Mouse (Mus musculus): ENCODE data around the gene Arl4a.

Gene Arl4a

GRCm38 (mm10) chr12:40008459-40008858 is 29.4 kb downstream of the Arl4a start:
- no peak for DNase-seq (ENCODE audit: low spot score)

- no peak for DNase-seq (ENCODE audit: low spot score)
Measured at GRCm38 (mm10) chr12:40004766-40005165, 33.1 kb downstream of the Arl4a start.

- DNase-seq (ENCODE audit: low spot score), result no peak
Measured at GRCm38 (mm10) chr12:39998853-39999195, 39.0 kb downstream of the Arl4a start.

DNA sequence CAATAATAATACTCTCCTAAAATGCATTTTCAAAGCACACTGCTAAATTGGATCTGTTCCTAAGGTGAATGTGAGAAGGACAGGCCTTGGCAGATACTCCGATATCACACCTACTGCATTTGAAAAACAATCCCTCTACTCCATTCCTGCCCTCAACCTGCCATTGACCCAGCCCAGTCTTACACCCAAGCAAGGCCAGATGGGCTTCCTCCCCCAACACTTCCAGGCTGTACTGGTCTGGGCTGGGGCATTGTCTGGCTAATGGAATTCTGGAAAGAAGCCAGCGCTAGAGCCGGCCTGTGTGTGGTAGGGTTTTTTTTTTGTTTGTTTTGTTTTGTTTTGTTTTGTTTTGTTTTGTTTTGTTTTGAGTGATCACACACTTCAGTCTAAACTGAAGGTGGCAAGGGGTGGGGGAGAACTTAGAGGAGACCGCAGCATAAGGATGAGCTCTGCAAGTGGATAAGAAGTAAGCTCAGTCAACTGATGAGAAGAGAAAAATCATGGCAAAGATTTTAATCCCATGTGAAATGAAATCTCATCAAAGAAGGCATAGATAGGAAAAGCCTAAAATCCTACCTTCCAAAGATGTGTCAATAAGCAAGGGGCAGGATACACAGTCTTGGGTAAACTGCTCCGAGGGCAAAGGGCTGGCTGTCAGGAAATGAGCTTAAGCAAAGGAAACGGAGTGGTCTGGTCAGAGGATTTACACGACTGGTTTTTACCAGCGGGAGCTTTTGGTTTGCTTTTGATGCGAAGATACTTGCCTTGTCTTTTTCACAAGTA is 39.6 kb downstream of the Arl4a start:
- peak; percentile 65 for DNase-seq (ENCODE audit: low spot score)

DNA sequence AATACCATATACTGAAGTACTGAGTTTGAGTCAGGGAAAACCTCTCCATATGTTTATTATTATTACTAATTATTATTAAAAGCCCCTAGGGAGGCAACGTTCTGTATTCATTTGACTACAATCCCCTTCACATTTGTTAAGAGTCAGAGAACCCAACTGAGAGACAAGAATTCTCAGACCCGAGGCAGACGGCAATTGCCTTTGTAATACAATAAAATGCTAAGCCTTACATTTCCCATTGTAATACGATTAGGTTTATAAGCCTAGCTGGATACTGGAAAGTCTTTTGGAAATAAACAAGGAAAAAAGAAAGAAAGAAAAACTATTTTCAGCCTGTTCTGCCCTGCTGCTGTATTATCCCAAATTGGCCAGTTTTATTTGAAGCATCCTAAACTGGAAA is 40.2 kb downstream of the Arl4a start:
- no peak for DNase-seq (ENCODE audit: low spot score)

- no peak for DNase-seq (ENCODE audit: low spot score)
Measured at GRCm38 (mm10) chr12:39996015-39996414, 41.8 kb downstream of the Arl4a start.

DNA sequence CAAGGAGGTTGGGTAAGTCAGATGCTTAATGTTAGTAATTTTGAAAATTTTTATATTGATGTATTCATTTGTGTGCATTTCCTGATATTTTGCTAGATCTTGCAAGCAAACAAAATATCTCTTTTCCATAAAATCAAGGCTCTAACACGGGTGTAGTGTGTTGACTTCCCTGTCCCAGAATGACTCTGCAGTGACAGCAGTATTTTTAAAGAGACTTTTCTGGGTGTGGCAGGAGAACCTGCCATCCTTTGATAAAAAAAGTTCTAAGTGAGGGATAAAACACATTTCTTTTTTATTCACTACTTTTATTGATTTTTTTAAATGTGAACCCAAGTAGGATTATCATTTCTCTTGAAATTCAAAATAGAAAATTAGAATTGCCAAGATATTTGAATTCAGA is 42.2 kb downstream of the Arl4a start:
- DNase-seq (ENCODE audit: low spot score), result no peak

GRCm38 (mm10) chr12:39992767-39993302 is 45.0 kb downstream of the Arl4a start:
- no peak for DNase-seq (ENCODE audit: low spot score)

DNA sequence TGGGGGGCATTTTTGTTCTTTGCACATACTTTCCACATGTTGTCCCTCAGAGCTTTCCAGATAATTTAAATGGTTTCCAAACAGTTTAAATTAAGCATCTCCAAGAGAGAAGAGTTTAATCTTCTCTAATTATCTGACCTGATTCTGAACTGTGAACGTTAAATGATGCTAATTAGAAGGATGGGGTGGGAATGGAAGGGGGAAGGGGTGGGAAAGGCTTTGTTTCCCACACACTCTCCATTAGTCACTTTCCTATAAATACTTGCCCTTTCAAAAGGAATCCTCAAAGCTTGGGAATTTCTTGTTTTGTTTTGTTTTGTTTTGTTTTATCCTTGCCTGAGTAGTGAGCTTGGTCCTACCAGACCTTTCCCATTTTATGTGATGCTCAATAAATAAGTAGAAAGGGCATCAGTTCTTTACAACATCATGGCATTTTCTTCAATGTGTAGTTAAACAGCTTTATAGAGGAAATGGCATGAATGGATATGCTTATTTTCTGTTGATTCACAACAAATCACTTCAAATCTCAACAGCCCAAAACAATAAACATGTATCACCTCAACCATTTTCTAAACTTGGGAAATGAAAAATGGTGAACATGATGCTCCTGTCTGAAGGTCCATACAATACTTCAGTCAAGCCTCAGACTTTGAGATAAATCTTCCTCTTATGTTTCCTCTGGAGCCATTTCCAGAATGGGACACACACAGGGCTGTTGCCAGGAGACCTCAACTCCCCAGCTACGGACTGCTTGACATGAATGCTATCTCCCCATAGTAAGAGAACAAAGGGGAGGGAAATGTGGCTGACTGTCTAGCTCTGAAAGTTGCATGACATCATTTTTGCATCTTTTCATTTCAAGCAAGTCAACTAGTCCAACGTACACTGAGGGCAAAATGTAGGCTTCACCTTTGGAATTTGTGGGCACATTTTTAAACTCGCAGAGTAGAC is 46.7 kb downstream of the Arl4a start:
- DNase-seq (ENCODE audit: low spot score), result no peak

DNA sequence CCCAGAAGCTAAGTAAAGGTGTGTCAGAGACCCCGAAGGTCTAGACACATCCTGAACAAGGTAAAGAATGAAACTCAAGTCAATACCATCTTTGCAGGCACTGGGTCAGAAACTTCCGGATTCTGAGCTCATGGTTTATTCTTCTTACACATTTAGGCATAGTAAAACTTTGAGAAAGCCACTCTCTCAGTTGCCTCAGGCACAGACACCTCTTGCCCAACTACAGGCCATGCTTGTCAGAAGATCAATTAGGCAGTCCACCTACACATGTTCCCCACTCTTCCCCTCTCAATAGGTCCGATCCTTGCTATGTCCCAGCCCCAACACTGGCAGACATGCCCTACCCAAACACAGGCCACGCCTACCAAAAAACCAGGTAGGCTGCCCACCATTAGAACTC is 48.7 kb downstream of the Arl4a start:
- DNase-seq (ENCODE audit: low spot score), result no peak

DNA sequence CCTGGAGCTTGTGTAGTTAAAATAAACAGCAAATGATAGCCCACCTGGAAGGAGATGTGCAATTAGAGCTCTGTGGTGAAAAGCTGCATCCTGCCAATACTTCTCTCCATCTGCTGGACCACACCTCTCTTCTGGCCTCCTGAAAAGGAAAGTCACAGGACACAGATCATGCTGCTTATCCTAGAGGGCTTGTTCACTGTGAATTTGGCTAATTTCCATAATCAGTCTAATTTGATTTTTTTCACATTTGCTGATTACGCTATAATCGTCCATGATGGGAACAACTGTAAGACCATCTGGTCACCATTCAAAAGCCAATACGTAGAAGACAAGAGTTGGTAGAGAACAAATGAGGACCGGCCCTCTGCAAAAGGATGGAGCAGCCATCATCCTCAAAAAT is 50.6 kb downstream of the Arl4a start:
- DNase-seq (ENCODE audit: low spot score), result no peak

DNA sequence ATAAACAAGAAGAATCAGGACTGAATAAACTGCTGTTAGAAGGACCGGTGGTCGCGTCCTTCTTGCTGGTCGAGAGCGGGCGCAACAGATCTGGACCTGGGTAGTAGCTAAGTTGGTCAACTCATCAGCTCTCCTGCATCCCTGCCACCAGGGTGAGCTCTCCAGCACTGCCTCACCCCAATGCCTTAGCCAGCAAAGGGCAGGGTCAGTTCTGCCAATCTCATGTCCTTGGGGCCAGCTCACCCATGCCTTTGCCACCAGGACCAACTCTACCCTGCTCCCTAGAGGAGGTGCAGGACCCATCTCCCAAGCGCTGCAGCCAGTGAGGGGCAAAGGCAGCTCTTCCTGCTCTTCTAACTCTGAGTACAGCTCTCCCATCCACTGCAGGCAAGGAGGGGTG is 52.2 kb downstream of the Arl4a start:
- no peak for DNase-seq (ENCODE audit: low spot score)

DNA sequence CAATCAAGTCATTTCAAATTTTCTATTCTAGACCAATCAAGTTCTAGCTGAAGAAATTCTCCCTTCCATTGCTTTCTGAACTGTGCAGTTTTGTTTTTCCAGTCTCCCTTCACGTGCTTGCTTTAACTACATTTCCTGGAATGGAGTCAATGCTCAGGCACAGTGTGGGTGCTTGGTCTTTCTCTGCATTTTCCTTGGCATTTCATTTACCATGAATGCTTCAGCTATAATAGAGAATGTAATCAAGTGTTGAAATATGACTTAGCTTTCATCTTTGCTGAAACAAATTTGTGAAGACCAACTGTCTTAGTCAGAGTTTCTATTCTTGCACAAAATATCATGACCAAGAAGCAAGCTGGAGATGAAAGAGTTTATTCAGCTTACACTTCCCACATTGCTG is 58.0 kb downstream of the Arl4a start:
- DNase-seq (ENCODE audit: low spot score), result no peak

- no peak for DNase-seq (ENCODE audit: low spot score)
Measured at GRCm38 (mm10) chr12:39979066-39979465, 58.8 kb downstream of the Arl4a start.

DNA sequence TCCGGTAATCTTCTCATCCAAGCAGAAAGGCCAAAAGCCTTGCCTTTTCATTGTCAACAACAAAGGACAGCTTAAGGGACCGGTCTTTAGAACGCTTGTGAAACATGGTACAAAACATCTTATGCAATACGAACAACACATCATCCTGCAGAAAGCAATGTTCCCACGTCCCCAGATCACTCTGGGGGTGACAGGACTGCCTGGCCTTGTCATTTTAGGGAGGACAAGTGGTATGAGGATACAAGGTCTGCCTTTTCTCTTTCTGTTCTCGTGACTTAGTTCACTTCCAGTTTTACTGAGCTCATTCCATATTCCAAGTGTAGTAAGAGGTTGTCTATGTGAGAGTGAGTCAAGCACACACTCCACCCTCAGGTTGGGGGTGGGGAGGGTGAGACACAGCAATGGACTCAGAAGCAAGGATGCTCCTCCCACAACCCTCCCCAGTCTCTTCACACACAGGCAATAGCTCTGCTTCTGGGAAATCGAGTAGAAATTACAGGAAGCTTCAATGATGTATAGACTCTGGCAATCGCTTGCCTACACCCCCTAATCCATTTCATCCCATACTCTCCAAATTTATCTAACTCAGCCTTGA is 59.7 kb downstream of the Arl4a start:
- DNase-seq (ENCODE audit: low spot score), result no peak

DNA sequence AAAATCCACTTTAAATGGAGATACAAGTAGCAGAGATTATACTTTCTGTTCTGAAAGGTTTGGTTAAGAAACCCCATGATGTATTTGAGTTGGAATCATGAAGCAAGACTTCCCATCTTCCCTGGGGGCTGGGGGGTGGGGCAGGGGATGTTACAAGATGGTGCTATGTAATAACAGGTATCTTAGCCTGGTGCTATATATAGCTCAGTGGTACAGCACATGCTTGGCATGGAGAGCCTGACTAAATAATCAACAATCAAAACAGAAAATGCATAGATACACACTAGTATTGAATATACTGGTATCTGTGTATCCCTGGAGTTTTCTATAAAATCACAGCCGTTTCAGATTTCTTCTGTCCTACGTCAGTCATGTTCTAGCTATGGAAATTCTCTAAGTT is 61.4 kb downstream of the Arl4a start:
- DNase-seq (ENCODE audit: low spot score), result no peak

GRCm38 (mm10) chr12:39975829-39976340 is 61.9 kb downstream of the Arl4a start:
- DNase-seq (ENCODE audit: low spot score), result no peak

GRCm38 (mm10) chr12:39974977-39975583 is 62.7 kb downstream of the Arl4a start:
- DNase-seq (ENCODE audit: low spot score), result no peak

GRCm38 (mm10) chr12:39974273-39974672 is 63.6 kb downstream of the Arl4a start:
- DNase-seq (ENCODE audit: low spot score), result no peak

DNA sequence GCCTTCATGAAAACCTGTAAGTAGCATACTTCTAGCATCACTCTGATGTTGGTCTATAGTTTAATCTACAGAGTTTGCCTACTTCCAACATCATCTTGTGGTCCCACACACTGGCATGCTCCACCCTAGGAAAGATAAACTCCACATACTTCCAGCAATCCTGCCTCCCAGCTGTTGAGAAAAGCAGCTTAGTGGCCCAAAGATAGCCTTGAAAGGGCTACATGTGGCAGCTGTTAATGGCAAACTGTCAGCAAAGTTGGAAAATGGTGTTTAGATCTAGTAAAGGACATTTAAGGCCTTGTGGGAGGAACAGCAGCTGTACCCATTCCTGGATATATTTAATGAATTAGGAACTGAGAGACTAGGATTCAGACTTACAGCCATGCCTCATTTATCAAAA is 68.3 kb downstream of the Arl4a start:
- no peak for DNase-seq (ENCODE audit: low spot score)

DNA sequence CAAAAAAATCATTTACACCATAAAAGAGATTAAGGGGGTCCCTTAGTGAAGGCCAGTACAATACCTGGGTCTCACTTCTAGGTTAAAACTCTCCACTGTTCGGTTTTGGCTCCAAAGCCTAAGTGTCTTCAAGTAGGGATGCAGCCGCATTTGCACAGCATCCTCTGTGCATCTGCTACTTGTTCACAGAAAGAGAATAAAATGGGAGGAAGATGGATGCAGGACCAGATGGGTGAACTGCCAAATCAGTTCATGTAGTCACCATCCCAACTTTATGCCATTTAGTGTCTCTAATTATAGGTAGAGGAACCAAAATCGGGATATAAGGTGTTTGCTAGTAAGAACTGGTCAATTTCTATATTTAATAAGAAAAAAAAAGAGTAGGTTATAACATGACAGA is 69.7 kb downstream of the Arl4a start:
- DNase-seq (ENCODE audit: low spot score), result no peak

- no peak for DNase-seq (ENCODE audit: low spot score)
Measured at GRCm38 (mm10) chr12:39959166-39959565, 78.7 kb downstream of the Arl4a start.

Data from lung, postnatal 25 days (tissue).